Mouse (Mus musculus) neural tube, embryonic 14.5 days (tissue): ENCODE data around the gene Ovgp1. TPM values are rescaled to one million over a fixed set of nuclear protein-coding genes. Genes with fewer than 3 reads are reported as not detected.

Experiments
- ATAC-seq: fragments of 200-750 bp; cut with Nextera tagmentation; 2 replicates; pipeline ENCODE4 v1.8.0; 2017; ENCODE audit warnings: low read depth, mild to moderate bottlenecking, moderate TSS enrichment, moderate library complexity
- H3K27ac ChIP-seq: fragments of 300-500 bp; sonication (generic); 2 replicates; pipeline ENCODE4 v1.5.1; 2014; ENCODE audit warnings: low read depth, mild to moderate bottlenecking, control low read depth, low read length, moderate library complexity, mixed read lengths
- H3K27me3 ChIP-seq: fragments of 300-500 bp; sonication (generic); 2 replicates; pipeline ENCODE4 v1.6.1; 2014; ENCODE audit warnings: low read length; ENCODE audit not compliant: control insufficient read depth, insufficient read depth
- H3K36me3 ChIP-seq: fragments of 300-500 bp; sonication (generic); 2 replicates; pipeline ENCODE4 v1.6.1; 2014; ENCODE audit warnings: low read length, mixed read lengths; ENCODE audit not compliant: control insufficient read depth, insufficient read depth
- H3K4me1 ChIP-seq: fragments of 300-500 bp; sonication (generic); 2 replicates; pipeline ENCODE4 v1.6.1; 2014; ENCODE audit warnings: low read length; ENCODE audit not compliant: control insufficient read depth, insufficient read depth
- H3K4me2 ChIP-seq: fragments of 300-500 bp; sonication (generic); 2 replicates; pipeline ENCODE4 v1.6.1; 2014; ENCODE audit warnings: mild to moderate bottlenecking, low read depth, low read length, control low read depth
- H3K4me3 ChIP-seq: fragments of 300-500 bp; sonication (generic); 2 replicates; pipeline ENCODE4 v1.5.1; 2014; ENCODE audit warnings: low read depth, low read length, control low read depth, mixed read lengths
- H3K9ac ChIP-seq: fragments of 300-500 bp; sonication (generic); replicated peaks from 2 replicates; pipeline ENCODE4 v1.6.1; 2014; ENCODE audit warnings: low read depth, mild to moderate bottlenecking, control low read depth, low read length, mixed read lengths
- H3K9me3 ChIP-seq: fragments of 300-500 bp; sonication (generic); 2 replicates; pipeline ENCODE4 v1.6.1; 2016; ENCODE audit warnings: low read length; ENCODE audit not compliant: control insufficient read depth
- WGBS: fragments of 180-500 bp; shearing (Covaris S2); extraction: QIAGEN DNeasy Blood & Tissue Kit; methylation state at CpG from one replicate; pipeline ENCODE4 v1.1.7; 2014; 5-methylcytosine and 5-hydroxymethylcytosine counted together
- polyA plus RNA-seq: library from polyadenylated mRNA; unstranded; fragments of >200 nt; fragmentation: Nextera tagmentation; extraction: Ambion mirVana; gene quantifications from 2 replicates; pipeline ENCODE4 v1.2.1, GENCODE M21; 2014

Ovgp1 gene
- polyA plus RNA-seq, 1 experiment from 2014 or later, result 7.0 TPM

DNA sequence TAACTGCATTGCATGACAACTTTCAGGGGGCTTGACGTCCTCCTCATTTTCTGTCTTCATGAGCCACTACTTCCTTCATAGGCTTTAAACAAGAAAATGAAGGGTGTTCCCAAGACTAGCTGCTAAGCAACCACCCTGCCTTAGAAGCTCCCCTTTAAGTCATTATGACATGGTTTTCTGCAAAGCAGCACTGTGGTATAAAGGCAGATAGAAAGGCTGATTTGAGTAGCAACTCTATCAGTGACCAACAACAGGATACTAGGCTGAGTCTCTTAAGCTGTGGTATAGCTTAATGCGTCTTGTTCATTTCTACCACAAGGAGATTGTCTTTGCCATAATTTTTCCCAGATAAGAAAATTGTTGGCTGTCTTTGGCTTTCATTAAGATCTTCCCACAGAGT lies 41.0 kb downstream of the Ovgp1 start, which contains the start of gene Pifo:
Gene Pifo (minus strand): TSS at position 101 of the 400 bp plus-strand sequence.
- Histone ChIP-seq H3K36me3 (no peaks in the 10 kb centered on the region), H3K4me1 (no peaks in the 10 kb centered on the region), H3K4me3 (no peak within 1 kb of the TSS), H3K27me3 (no peaks in the 10 kb centered on the region), H3K4me2 (no peak within 1 kb of the TSS), H3K9me3 (no peaks in the 10 kb centered on the region), H3K27ac (no peak within 1 kb of the TSS), H3K9ac (no peak within 1 kb of the TSS)
- 100% methylated on average over 2 of the region's 2 CpGs for WGBS
- no peak for ATAC-seq

DNA sequence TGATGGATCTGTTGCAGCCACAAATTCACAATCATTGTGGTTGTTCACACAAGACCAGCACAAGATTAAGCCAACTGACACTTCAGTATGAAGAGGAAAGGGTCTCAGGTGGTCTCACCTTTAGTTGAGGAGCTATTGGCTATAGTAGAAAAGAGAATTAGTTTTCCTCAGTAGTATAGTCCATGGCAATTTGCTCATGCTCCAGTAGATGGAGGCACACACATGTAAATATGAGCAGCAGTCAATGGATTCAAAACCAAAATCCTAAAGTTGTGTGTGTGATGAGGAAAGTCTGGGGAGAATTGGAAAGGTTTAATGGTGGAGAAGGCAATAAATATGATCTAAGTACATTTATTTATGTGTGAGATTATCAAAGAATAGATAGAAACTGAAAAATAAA lies 48.3 kb downstream of the Ovgp1 start:
- Histone ChIP-seq H3K9ac (no peak overlapping the region), H3K9me3 (no peaks in the 10 kb centered on the region), H3K27ac (no peak overlapping the region), H3K4me2 (no peak overlapping the region), H3K4me1 (no peaks in the 10 kb centered on the region), H3K27me3 (no peaks in the 10 kb centered on the region), H3K36me3 (no peaks in the 10 kb centered on the region), H3K4me3 (no peak overlapping the region)
- no peak for ATAC-seq

DNA sequence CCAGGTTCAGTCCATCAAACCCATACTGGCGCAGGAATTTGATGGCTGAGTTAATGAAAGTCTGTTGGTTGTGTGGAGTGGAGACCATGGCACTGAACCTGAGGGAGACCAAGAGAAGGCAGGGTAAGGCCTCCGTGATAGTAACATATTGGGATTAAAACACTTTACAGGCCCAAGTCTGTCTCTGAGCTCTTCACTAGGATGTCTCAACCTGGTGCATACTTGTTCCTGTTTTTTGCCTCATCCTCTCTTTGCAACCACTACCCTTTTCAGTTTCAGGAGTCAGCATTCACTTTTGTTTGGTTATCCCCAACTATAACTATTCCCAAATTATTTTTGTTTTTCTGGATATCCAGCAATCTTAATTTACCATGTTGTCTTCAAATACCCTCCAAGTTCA lies 50.6 kb downstream of the Ovgp1 start:
- no peaks in the 10 kb centered on the region for H3K36me3 ChIP-seq
- H3K4me3 ChIP-seq, result no peak overlapping the region
- no peaks in the 10 kb centered on the region for H3K4me1 ChIP-seq
- H3K4me2 ChIP-seq, result no peak overlapping the region
- H3K9ac ChIP-seq, result no peak overlapping the region
- 87% methylated on average over 2 of the region's 2 CpGs for WGBS
- no peaks in the 10 kb centered on the region for H3K27me3 ChIP-seq
- no peaks in the 10 kb centered on the region for H3K9me3 ChIP-seq
- no peak overlapping the region for H3K27ac ChIP-seq
- ATAC-seq, result no peak

GRCm38 (mm10) chr3:106032781-106033180 lies 59.3 kb downstream of the Ovgp1 start, which contains the start of gene Chil5:
TSS of gene Chil5 (minus strand) at chr3:106032814.
- Histone ChIP-seq H3K9me3 (no peaks in the 10 kb centered on the region), H3K4me3 (no peak within 1 kb of the TSS), H3K36me3 (no peaks in the 10 kb centered on the region), H3K4me2 (no peak within 1 kb of the TSS), H3K9ac (no peak within 1 kb of the TSS), H3K4me1 (no peaks in the 10 kb centered on the region), H3K27ac (no peak within 1 kb of the TSS), H3K27me3 (no peaks in the 10 kb centered on the region)
- ATAC-seq, result no peak
- WGBS, result 84% methylated on average over 1 of the region's 1 CpGs

Other genes starting within 250 kb of the Ovgp1 start
- 62.8 and 67.5 TPM in 2 replicates for gene Rap1a, start 172.4 kb upstream of the Ovgp1 start, polyA plus RNA-seq
- gene Adora3, start 102.9 kb upstream of the Ovgp1 start, polyA plus RNA-seq, result 0.15 and 0.44 TPM in 2 replicates
- 0.23 TPM in 1 of 2 replicates, not detected in the other for gene Tmigd3, start 102.8 kb upstream of the Ovgp1 start, polyA plus RNA-seq
- gene I830077J02Rik, start 41.0 kb upstream of the Ovgp1 start, polyA plus RNA-seq, result 0.37 and 0.46 TPM in 2 replicates
- 89.6 and 91.4 TPM in 2 replicates for gene Wdr77, start 14.3 kb upstream of the Ovgp1 start, polyA plus RNA-seq
- 594 and 601 TPM in 2 replicates for gene Atp5f1, start 13.6 kb upstream of the Ovgp1 start, polyA plus RNA-seq
- gene Pifo, start 40.9 kb downstream of the Ovgp1 start, polyA plus RNA-seq, result 3.1 and 3.6 TPM in 2 replicates
- not detected in 2 replicates for gene Chil5, start 59.1 kb downstream of the Ovgp1 start, polyA plus RNA-seq
- 0.79 and 1.4 TPM in 2 replicates for gene Chia1, start 139.5 kb downstream of the Ovgp1 start, polyA plus RNA-seq
- not detected in 2 replicates for gene Chil3, start 193.9 kb downstream of the Ovgp1 start, polyA plus RNA-seq
- not detected in 2 replicates for gene Chil4, start 245.8 kb downstream of the Ovgp1 start, polyA plus RNA-seq